20 mouse cellular contexts compared by ENCODE assay signal in the genomic region with DNA sequence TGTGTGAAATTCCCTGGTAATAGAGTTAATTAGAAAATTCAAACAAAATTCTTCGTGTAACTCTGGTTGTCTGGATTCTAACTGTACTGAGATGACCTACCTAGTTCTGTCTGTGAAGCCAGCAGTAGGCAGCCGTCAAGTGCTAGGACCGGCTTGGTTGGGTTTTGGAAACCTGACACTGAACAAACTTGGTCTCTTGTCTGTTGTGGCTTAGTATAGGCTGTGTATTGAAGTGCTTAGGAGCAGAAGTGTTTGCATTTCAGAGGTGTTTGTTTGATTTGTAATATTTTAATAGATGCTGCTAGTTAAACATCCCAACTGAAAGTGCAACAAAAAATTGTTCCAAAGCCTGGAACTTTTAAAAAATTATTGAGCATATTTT. TPM values are rescaled to one million over a fixed set of nuclear protein-coding genes. Genes with fewer than 3 reads are reported as not detected.
A peak's percentile ranks its signal among the peaks of the same experiment; 100 is the strongest.
DNase-seq lines count a peak whose midpoint lies in the region; ATAC-seq and TF ChIP-seq lines count a peak whose summit lies in the region.
"Had no signal": no experiment of that assay in that cellular context is flagged by ENCODE, and none has a peak within 500 bp of the region (broad histone marks: within the 10 kb centered on the region; RNA-seq: fewer than 3 reads in every experiment).

No protein-coding gene starts in this region.

- no peaks in the 10 kb centered on the region for H3K36me3 ChIP-seq in intestine, postnatal 0 days (ENCODE audit: control insufficient read depth, insufficient read depth)
- H3K36me3 ChIP-seq in intestine, embryonic 15.5 days: no peaks in the 10 kb centered on the region
- H3K36me3 ChIP-seq in liver, embryonic 16.5 days (ENCODE audit: control insufficient read depth, insufficient read depth): no peaks in the 10 kb centered on the region
- H3K36me3 ChIP-seq in lung, embryonic 16.5 days (ENCODE audit: control insufficient read depth, insufficient read depth, low read length): 0 out of 2 replicates have a peak, but pooled peaks cover 2% of the 10 kb centered on the region
- no peaks in the 10 kb centered on the region for H3K36me3 ChIP-seq in stomach, embryonic 15.5 days
- H3K36me3 ChIP-seq: forebrain, embryonic 12.5 days; hindbrain, embryonic 12.5 days; limb, embryonic 13.5 days; liver, embryonic 15.5 days had no signal

- no peak overlapping the region for H3K4me3 ChIP-seq in intestine, postnatal 0 days (ENCODE audit: low read depth, low read length)
- H3K4me3 ChIP-seq in intestine, embryonic 15.5 days (replicated peaks): no peak overlapping the region
- H3K4me3 ChIP-seq in liver, embryonic 16.5 days (ENCODE audit: low read depth, low read length): no peak overlapping the region
- H3K4me3 ChIP-seq in lung, embryonic 16.5 days (ENCODE audit: low read length): no peak overlapping the region
- H3K4me3 ChIP-seq in stomach, embryonic 15.5 days (replicated peaks): no peak overlapping the region
- H3K4me3 ChIP-seq: forebrain, embryonic 12.5 days; gastrocnemius, adult 2 months; hindbrain, embryonic 12.5 days; limb, embryonic 13.5 days; liver, embryonic 15.5 days had no signal

- peak; percentile 37; the same call in 1 of the 2 replicates for ATAC-seq in intestine, postnatal 0 days
- no peak for ATAC-seq in intestine, embryonic 15.5 days
- ATAC-seq in liver, embryonic 16.5 days (ENCODE audit: low read depth): peak; percentile 62; the same call in 1 of the 2 replicates
- peak; percentile 86 for ATAC-seq in lung, embryonic 16.5 days (ENCODE audit: low read depth)
- peak; percentile 77; the same call in 1 of the 2 replicates for ATAC-seq in stomach, embryonic 15.5 days (ENCODE audit: insufficient read depth, low FRiP score, low read depth)

- H3K27ac ChIP-seq in intestine, postnatal 0 days (ENCODE audit: low read depth, low read length): 0 out of 2 replicates have a peak overlapping the region, but pooled peaks have one; percentile 29
- no peak overlapping the region for H3K27ac ChIP-seq in intestine, embryonic 15.5 days
- H3K27ac ChIP-seq in liver, embryonic 16.5 days (ENCODE audit: low read length): no peak overlapping the region
- H3K27ac ChIP-seq in lung, embryonic 16.5 days (ENCODE audit: low read length): no peak overlapping the region
- no peak overlapping the region for H3K27ac ChIP-seq in stomach, embryonic 15.5 days
- H3K27ac ChIP-seq: forebrain, embryonic 12.5 days; gastrocnemius, adult 2 months; hindbrain, embryonic 12.5 days; limb, embryonic 13.5 days; liver, embryonic 15.5 days had no signal

- H3K27me3 ChIP-seq in intestine, postnatal 0 days (replicated peaks; ENCODE audit: control insufficient read depth, insufficient read depth, low read length): no peaks in the 10 kb centered on the region
- no peaks in the 10 kb centered on the region for H3K27me3 ChIP-seq in intestine, embryonic 15.5 days (replicated peaks)
- no peaks in the 10 kb centered on the region for H3K27me3 ChIP-seq in liver, embryonic 16.5 days (ENCODE audit: control insufficient read depth, insufficient read depth, low read depth, low read length)
- H3K27me3 ChIP-seq in lung, embryonic 16.5 days (ENCODE audit: control insufficient read depth, insufficient read depth, low read depth, low read length): no peaks in the 10 kb centered on the region
- no peaks in the 10 kb centered on the region for H3K27me3 ChIP-seq in stomach, embryonic 15.5 days (replicated peaks)
- H3K27me3 ChIP-seq: CH12.LX; forebrain, embryonic 12.5 days; hindbrain, embryonic 12.5 days; limb, embryonic 13.5 days; liver, embryonic 15.5 days had no signal

- no peaks in the 10 kb centered on the region for H3K9me3 ChIP-seq in intestine, postnatal 0 days (ENCODE audit: control insufficient read depth)
- no peaks in the 10 kb centered on the region for H3K9me3 ChIP-seq in intestine, embryonic 15.5 days
- H3K9me3 ChIP-seq in liver, embryonic 16.5 days (replicated peaks; ENCODE audit: control insufficient read depth, low read length): no peaks in the 10 kb centered on the region
- H3K9me3 ChIP-seq in lung, embryonic 16.5 days (ENCODE audit: control insufficient read depth, low read length): no peaks in the 10 kb centered on the region
- H3K9me3 ChIP-seq in stomach, embryonic 15.5 days: no peaks in the 10 kb centered on the region
- H3K9me3 ChIP-seq: forebrain, embryonic 12.5 days; hindbrain, embryonic 12.5 days; liver, embryonic 15.5 days had no signal

- H3K4me1 ChIP-seq in intestine, postnatal 0 days (replicated peaks; ENCODE audit: control insufficient read depth, insufficient read depth, low read length): peaks cover 15% of the 10 kb centered on the region; the same call in 1 of the 2 replicates
- peaks cover 8% of the 10 kb centered on the region for H3K4me1 ChIP-seq in intestine, embryonic 15.5 days (replicated peaks)
- H3K4me1 ChIP-seq in liver, embryonic 16.5 days (ENCODE audit: control insufficient read depth, low read depth, low read length): no peaks in the 10 kb centered on the region; the same call in 1 of the 2 replicates
- peaks cover 34% of the 10 kb centered on the region for H3K4me1 ChIP-seq in lung, embryonic 16.5 days (replicated peaks; ENCODE audit: control insufficient read depth, insufficient read depth, low read length)
- H3K4me1 ChIP-seq in stomach, embryonic 15.5 days: peaks cover 6% of the 10 kb centered on the region
- H3K4me1 ChIP-seq: hindbrain, embryonic 12.5 days had no signal

- no peak for DNase-seq in liver
- DNase-seq in yolk sac, embryonic 10.5 days (ENCODE audit: low spot score): no peak
- DNase-seq: adrenal gland, postnatal 36 days; cerebellum, adult 11-12 months; cerebellum, postnatal 36 days; gastrocnemius, adult 2 months; heart, postnatal 14 days; retina, postnatal 1 day; thymus, postnatal 4 days had no signal

- no peak overlapping the region for H3K4me2 ChIP-seq in intestine, postnatal 0 days (replicated peaks; ENCODE audit: low read depth)
- no peak overlapping the region for H3K4me2 ChIP-seq in intestine, embryonic 15.5 days (replicated peaks)
- no peak overlapping the region for H3K4me2 ChIP-seq in liver, embryonic 16.5 days (ENCODE audit: low read depth, low read length)
- H3K4me2 ChIP-seq in lung, embryonic 16.5 days (ENCODE audit: low read depth, low read length): no peak overlapping the region
- H3K4me2 ChIP-seq in stomach, embryonic 15.5 days: no peak overlapping the region
- H3K4me2 ChIP-seq: forebrain, embryonic 12.5 days; heart, embryonic 11.5 days; hindbrain, embryonic 12.5 days; limb, embryonic 13.5 days; liver, embryonic 15.5 days had no signal

- TF ChIP-seq CTCF in intestine, postnatal 0 days (IDR thresholded peaks at IDR 0.05; ENCODE audit: low read depth): no peak

- no peak overlapping the region for H3K9ac ChIP-seq in intestine, postnatal 0 days (ENCODE audit: low read depth, low read length)
- H3K9ac ChIP-seq in intestine, embryonic 15.5 days: no peak overlapping the region
- H3K9ac ChIP-seq in liver, embryonic 16.5 days (ENCODE audit: low read depth, low read length): no peak overlapping the region
- H3K9ac ChIP-seq in lung, embryonic 16.5 days (ENCODE audit: low read length): no peak overlapping the region
- H3K9ac ChIP-seq in stomach, embryonic 15.5 days: no peak overlapping the region
- H3K9ac ChIP-seq: forebrain, embryonic 12.5 days; hindbrain, embryonic 12.5 days; limb, embryonic 13.5 days; liver, embryonic 15.5 days had no signal

- 52% methylated on average over 3 of the region's 3 CpGs for WGBS in intestine, postnatal 0 days
- 66% methylated on average over 3 of the region's 3 CpGs for WGBS in intestine, embryonic 15.5 days
- 58% methylated on average over 3 of the region's 3 CpGs for WGBS in liver, embryonic 16.5 days (ENCODE audit: insufficient replicate concordance)
- 39% methylated on average over 3 of the region's 3 CpGs for WGBS in lung, embryonic 16.5 days
- WGBS in stomach, embryonic 15.5 days: 60% methylated on average over 3 of the region's 3 CpGs

RNA-seq across cellular contexts. Expression of gene Pkp4, which starts 9.5 kb away (rescaled TPM):
- 27.7 and 30.5 TPM in 2 replicates for polyA plus RNA-seq in intestine, postnatal 0 days (2015; fragmentation: Nextera tagmentation; extraction: Ambion mirVana)
- 17.4 and 19.6 TPM in 2 replicates for polyA plus RNA-seq in intestine, embryonic 15.5 days (2015; fragmentation: Nextera tagmentation; extraction: Ambion mirVana)
- polyA plus RNA-seq in liver, embryonic 16.5 days (2015; fragmentation: Nextera tagmentation; extraction: Ambion mirVana): 4.7 and 6.1 TPM in 2 replicates
- 28.2 and 29.2 TPM in 2 replicates for polyA plus RNA-seq in lung, embryonic 16.5 days (2015; fragmentation: Nextera tagmentation; extraction: Ambion mirVana)
- polyA plus RNA-seq in stomach, embryonic 15.5 days (2015; fragmentation: Nextera tagmentation; extraction: Ambion mirVana): 27.2 and 30.4 TPM in 2 replicates

RNA-seq across cellular contexts. Expression of gene Ccdc148, which starts 9.7 kb away (rescaled TPM):
- 0.80 and 0.81 TPM in 2 replicates for polyA plus RNA-seq in intestine, postnatal 0 days (2015; fragmentation: Nextera tagmentation; extraction: Ambion mirVana)
- polyA plus RNA-seq in intestine, embryonic 15.5 days (2015; fragmentation: Nextera tagmentation; extraction: Ambion mirVana): 0.88 and 0.90 TPM in 2 replicates
- polyA plus RNA-seq in liver, embryonic 16.5 days (2015; fragmentation: Nextera tagmentation; extraction: Ambion mirVana): 0.50 and 0.70 TPM in 2 replicates
- polyA plus RNA-seq in lung, embryonic 16.5 days (2015; fragmentation: Nextera tagmentation; extraction: Ambion mirVana): 2.0 and 2.1 TPM in 2 replicates
- polyA plus RNA-seq in stomach, embryonic 15.5 days (2015; fragmentation: Nextera tagmentation; extraction: Ambion mirVana): 0.89 and 1.3 TPM in 2 replicates
